In genomic region chr14:21994061-21994990, GRCm38 (mm10) we compare ENCODE assay signal across 8 mouse cellular contexts. TPM values are rescaled to one million over a fixed set of nuclear protein-coding genes. Genes with fewer than 3 reads are reported as not detected.
DNase-seq lines count a peak whose midpoint lies in the region; ATAC-seq and TF ChIP-seq lines count a peak whose summit lies in the region.

No protein-coding gene starts in this region.

- no peak overlapping the region for H3K27ac ChIP-seq in bone marrow macrophage, adult 2 months (ENCODE audit: insufficient read depth, low read depth, low read length)
- no peak overlapping the region for H3K27ac ChIP-seq in heart, postnatal 0 days (ENCODE audit: low read depth)
- no peak overlapping the region for H3K27ac ChIP-seq in limb, embryonic 11.5 days (replicated peaks; ENCODE audit: low read depth, low read length)
- H3K27ac ChIP-seq in midbrain, embryonic 13.5 days = no peak overlapping the region

- H3K36me3 ChIP-seq in heart, postnatal 0 days (replicated peaks; ENCODE audit: control insufficient read depth, insufficient read depth, low read length) = no peaks in the 10 kb centered on the region
- H3K36me3 ChIP-seq in limb, embryonic 11.5 days (ENCODE audit: control insufficient read depth, insufficient read depth, low read length) = no peaks in the 10 kb centered on the region
- no peaks in the 10 kb centered on the region for H3K36me3 ChIP-seq in midbrain, embryonic 13.5 days

- 13% methylated on average over 44 of the region's 44 CpGs for WGBS in heart, postnatal 0 days
- WGBS in limb, embryonic 11.5 days = under 1% methylated on average over 44 of the region's 44 CpGs
- 2% methylated on average over 44 of the region's 44 CpGs for WGBS in midbrain, embryonic 13.5 days

- DNase-seq in adrenal gland, adult (ENCODE audit: inconsistent age in 2 of 2, low spot score in 1 of 2) = peak; percentile 72 to 90
- no peak for DNase-seq in adrenal gland, postnatal 4 days (ENCODE audit: low spot score in 2 of 2)
- no peak for DNase-seq in heart, postnatal 0 days (ENCODE audit: low spot score)
- peak; percentile 67 for DNase-seq in limb, embryonic 11.5 days (ENCODE audit: low spot score)
- no peak for DNase-seq in Muller cell, postnatal 12 days (ENCODE audit: inconsistent ontology term)
- DNase-seq in frontal cortex, postnatal 25 days (ENCODE audit: low spot score in 2 of 2) = no peak

- peak overlapping the region; percentile 71 for H3K4me3 ChIP-seq in bone marrow macrophage, adult 2 months (ENCODE audit: insufficient read depth, low read length)
- H3K4me3 ChIP-seq in heart, postnatal 0 days (ENCODE audit: low read depth, low read length) = peak overlapping the region; percentile 55
- H3K4me3 ChIP-seq in limb, embryonic 11.5 days (ENCODE audit: low read depth, low read length) = peak overlapping the region; percentile 43
- peak overlapping the region; percentile 60 for H3K4me3 ChIP-seq in midbrain, embryonic 13.5 days (replicated peaks)

- no peak for TF ChIP-seq CTCF in bone marrow macrophage, adult 2 months (IDR thresholded peaks at IDR 0.05; ENCODE audit: low read depth, low read length)
- TF ChIP-seq CTCF in heart, postnatal 0 days (IDR thresholded peaks at IDR 0.05; ENCODE audit: low read depth) = no peak

- no peak overlapping the region for H3K9ac ChIP-seq in heart, postnatal 0 days (replicated peaks; ENCODE audit: low read depth, low read length)
- peak overlapping the region; percentile 23; the same call in 1 of the 2 replicates for H3K9ac ChIP-seq in limb, embryonic 11.5 days (ENCODE audit: low read length)
- H3K9ac ChIP-seq in midbrain, embryonic 13.5 days (replicated peaks) = peak overlapping the region; percentile 73

- TF ChIP-seq POLR2A in bone marrow macrophage, adult 2 months (IDR thresholded peaks at IDR 0.05; ENCODE audit: borderline replicate concordance, low read depth, low read length) = no peak

- H3K27me3 ChIP-seq in heart, postnatal 0 days (ENCODE audit: control insufficient read depth, insufficient read depth, low read length) = peaks cover 78% of the 10 kb centered on the region
- peaks cover 17% of the 10 kb centered on the region for H3K27me3 ChIP-seq in limb, embryonic 11.5 days (ENCODE audit: control insufficient read depth, insufficient read depth, low read length)
- H3K27me3 ChIP-seq in midbrain, embryonic 13.5 days = peaks cover 63% of the 10 kb centered on the region

- H3K9me3 ChIP-seq in heart, postnatal 0 days (replicated peaks; ENCODE audit: control insufficient read depth, low read length) = no peaks in the 10 kb centered on the region
- no peaks in the 10 kb centered on the region for H3K9me3 ChIP-seq in limb, embryonic 11.5 days (ENCODE audit: control insufficient read depth, low read length)
- H3K9me3 ChIP-seq in midbrain, embryonic 13.5 days = no peaks in the 10 kb centered on the region

- no peak for ATAC-seq in heart, postnatal 0 days (ENCODE audit: insufficient read depth, low read depth)
- ATAC-seq in limb, embryonic 11.5 days (ENCODE audit: insufficient number of reproducible peaks, low FRiP score, low TSS enrichment, low read depth) = no peak
- ATAC-seq in midbrain, embryonic 13.5 days = no peak

- H3K4me2 ChIP-seq in heart, postnatal 0 days (ENCODE audit: low read depth, low read length) = peak overlapping the region; percentile 84
- H3K4me2 ChIP-seq in limb, embryonic 11.5 days (ENCODE audit: low read depth, severe bottlenecking) = peak overlapping the region; percentile 64
- peak overlapping the region; percentile 82 for H3K4me2 ChIP-seq in midbrain, embryonic 13.5 days (replicated peaks)

- peaks cover 16% of the 10 kb centered on the region for H3K4me1 ChIP-seq in bone marrow macrophage, adult 2 months (ENCODE audit: control insufficient read depth, insufficient read depth, low read length)
- peaks cover 6% of the 10 kb centered on the region; the same call in 1 of the 2 replicates for H3K4me1 ChIP-seq in heart, postnatal 0 days (ENCODE audit: control insufficient read depth, insufficient read depth)
- H3K4me1 ChIP-seq in limb, embryonic 11.5 days (ENCODE audit: control insufficient read depth, insufficient read depth, low read length) = peaks cover 13% of the 10 kb centered on the region
- H3K4me1 ChIP-seq in midbrain, embryonic 13.5 days (replicated peaks) = peaks cover 58% of the 10 kb centered on the region

- TF ChIP-seq EP300 in heart, postnatal 0 days (IDR thresholded peaks at IDR 0.05; ENCODE audit: low read depth) = no peak

RNA-seq across cellular contexts. Expression of gene Zfp503, which starts 4.9 kb away (rescaled TPM):
- 10 to 100 TPM; 41.7 to 57.4 TPM for total RNA-seq in adrenal gland, postnatal 4 days (2021)
- 0.76 and 1.0 TPM in 2 replicates for polyA plus RNA-seq in bone marrow macrophage, adult 2 months (2012; ENCODE audit: insufficient read depth, insufficient read length, missing spikeins)
- 1.8 and 3.5 TPM in 2 replicates for total RNA-seq in heart, postnatal 0 days (2014; rRNA removed; ENCODE audit: low replicate concordance)
- 0.61 and 0.84 TPM in 2 replicates for polyA plus RNA-seq in heart, postnatal 0 days (2015; fragmentation: Nextera tagmentation; extraction: Ambion mirVana)
- polyA plus RNA-seq in limb, embryonic 11.5 days (2014; fragmentation: Nextera tagmentation; extraction: Ambion mirVana) = 12.8 and 16.1 TPM in 2 replicates
- polyA plus RNA-seq in midbrain, embryonic 13.5 days (2015; fragmentation: Nextera tagmentation; extraction: Ambion mirVana) = 8.0 and 11.0 TPM in 2 replicates

RNA-seq across cellular contexts. Expression of gene Lrmda, which starts 25.2 kb away (rescaled TPM):
- total RNA-seq in adrenal gland, postnatal 4 days (2021) = 1 to 10 TPM; 3.7 to 3.9 TPM
- polyA plus RNA-seq in bone marrow macrophage, adult 2 months (2012; ENCODE audit: insufficient read depth, insufficient read length, missing spikeins) = 18.3 and 20.1 TPM in 2 replicates
- total RNA-seq in heart, postnatal 0 days (2014; rRNA removed; ENCODE audit: low replicate concordance) = 0.38 TPM in 1 of 2 replicates, not detected in the other
- polyA plus RNA-seq in heart, postnatal 0 days (2015; fragmentation: Nextera tagmentation; extraction: Ambion mirVana) = 0.54 and 0.82 TPM in 2 replicates
- polyA plus RNA-seq in limb, embryonic 11.5 days (2014; fragmentation: Nextera tagmentation; extraction: Ambion mirVana) = 0.20 and 0.52 TPM in 2 replicates
- 0.23 TPM in 1 of 2 replicates, not detected in the other for polyA plus RNA-seq in midbrain, embryonic 13.5 days (2015; fragmentation: Nextera tagmentation; extraction: Ambion mirVana)

Comparison
In these comparisons a context has a peak if more than half of its experiments do, and no peak if none do; other contexts are left out.
1. DNase-seq: peak in adrenal gland, adult (2 of 2) and limb, embryonic 11.5 days (single experiment); none in adrenal gland, postnatal 4 days (0 of 2), heart, postnatal 0 days (single experiment), Muller cell, postnatal 12 days (single experiment) and frontal cortex, postnatal 25 days (0 of 2).
2. RNA of gene Lrmda, which starts 25.2 kb away (polyA plus RNA-seq): 18.3 to 20.1 TPM in bone marrow macrophage, adult 2 months; 0.54 to 0.82 TPM in heart, postnatal 0 days, 0.23 TPM in midbrain, embryonic 13.5 days and 0.20 to 0.52 TPM in limb, embryonic 11.5 days; every median in the first group is over 10 times any median in the second.
3. Peak in every context shown above with its lines, with median percentiles within 50 percentile points of each other: H3K4me3 ChIP-seq and H3K4me2 ChIP-seq.